Mouse (Mus musculus) kidney, adult 10 weeks (tissue): ENCODE data around the gene Fam81b. TPM values are rescaled to one million over a fixed set of nuclear protein-coding genes. Genes with fewer than 3 reads are reported as not detected.

Experiments used
- polyA plus RNA-seq: library from polyadenylated mRNA; stranded (reverse); fragments of 350-450 nt; fragmentation: Illumina TruSeq; extraction: RNeasy Lipid Tissue Mini Kit (QIAGEN cat#74804); gene quantifications from one replicate; pipeline ENCODE4 v1.2.3, GENCODE M21; 2014; ENCODE audit warnings: low read depth, low replicate concordance

The Fam81b gene
- not detected for polyA plus RNA-seq

GRCm38 (mm10) chr13:76304637-76305122 is at the start of gene Fam81b:
Gene Fam81b (minus strand): TSS chr13:76305072.

Other genes with a start within 250 kb of the Fam81b start
- gene Gpr150, start 248.1 kb downstream of the Fam81b start, polyA plus RNA-seq, result not detected
- 51.6 TPM for gene Arsk, start 206.4 kb downstream of the Fam81b start, polyA plus RNA-seq
- 26.8 TPM for gene Ttc37, start 206.3 kb downstream of the Fam81b start, polyA plus RNA-seq
- 0.57 TPM for gene Mctp1, start 79.5 kb upstream of the Fam81b start, polyA plus RNA-seq